Mouse (Mus musculus) leukemia stem cell, adult 10-12 weeks (primary cell): ENCODE measurements around the gene Tango6. TPM values are rescaled to one million over a fixed set of nuclear protein-coding genes. Genes with fewer than 3 reads are reported as not detected.

Source experiments
- polyA plus RNA-seq: library from polyadenylated mRNA; stranded (reverse); fragments of >175 nt; gene quantifications from 2 replicates; pipeline ENCODE4 v1.2.3, GENCODE M21; 2012; ENCODE audit warnings: low replicate concordance

Gene Tango6
- 1.0 and 1.2 TPM in 2 replicates for polyA plus RNA-seq

DNA sequence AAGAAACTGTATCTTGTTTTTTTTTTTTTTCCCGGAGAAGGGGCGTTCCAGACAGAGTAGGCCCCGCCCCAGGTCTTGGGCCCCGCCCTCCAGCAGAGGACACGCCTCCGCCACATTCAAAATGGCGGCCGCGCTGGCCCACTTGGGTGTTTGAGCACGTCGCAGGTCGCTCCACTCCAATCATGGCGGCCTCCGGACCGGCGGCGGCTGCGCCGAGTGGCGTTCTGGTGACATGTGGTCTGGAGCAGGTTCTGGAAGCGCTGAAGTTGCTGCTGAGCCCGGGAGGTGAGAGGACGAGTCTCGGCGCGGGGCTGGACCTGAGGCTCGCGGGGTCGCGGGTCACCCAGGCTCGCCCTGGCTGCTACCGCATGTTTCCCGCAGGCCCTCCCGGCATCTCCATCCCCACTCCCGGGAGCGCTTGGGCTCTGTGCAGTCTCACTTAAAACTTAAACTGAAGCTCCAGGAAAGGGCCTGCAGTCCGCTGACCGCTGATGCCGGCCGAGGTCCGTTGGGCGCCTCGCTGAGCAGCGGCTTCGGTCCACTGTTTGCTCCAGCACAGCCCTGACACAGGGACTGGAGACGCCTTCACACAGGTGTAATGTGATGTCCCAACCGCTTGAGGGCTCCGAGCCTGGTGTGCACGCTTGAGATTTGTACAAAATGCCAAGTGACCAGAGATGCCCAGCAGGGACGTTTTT is at the start of gene Tango6:
Gene Tango6 (plus strand): TSS at position 98 of the 698 bp plus-strand sequence.

GRCm38 (mm10) chr8:106870051-106870450 is 187.2 kb downstream of the Tango6 start, which contains the start of gene Has3:
Gene Has3, plus strand, starts transcription at chr8:106870242.

DNA sequence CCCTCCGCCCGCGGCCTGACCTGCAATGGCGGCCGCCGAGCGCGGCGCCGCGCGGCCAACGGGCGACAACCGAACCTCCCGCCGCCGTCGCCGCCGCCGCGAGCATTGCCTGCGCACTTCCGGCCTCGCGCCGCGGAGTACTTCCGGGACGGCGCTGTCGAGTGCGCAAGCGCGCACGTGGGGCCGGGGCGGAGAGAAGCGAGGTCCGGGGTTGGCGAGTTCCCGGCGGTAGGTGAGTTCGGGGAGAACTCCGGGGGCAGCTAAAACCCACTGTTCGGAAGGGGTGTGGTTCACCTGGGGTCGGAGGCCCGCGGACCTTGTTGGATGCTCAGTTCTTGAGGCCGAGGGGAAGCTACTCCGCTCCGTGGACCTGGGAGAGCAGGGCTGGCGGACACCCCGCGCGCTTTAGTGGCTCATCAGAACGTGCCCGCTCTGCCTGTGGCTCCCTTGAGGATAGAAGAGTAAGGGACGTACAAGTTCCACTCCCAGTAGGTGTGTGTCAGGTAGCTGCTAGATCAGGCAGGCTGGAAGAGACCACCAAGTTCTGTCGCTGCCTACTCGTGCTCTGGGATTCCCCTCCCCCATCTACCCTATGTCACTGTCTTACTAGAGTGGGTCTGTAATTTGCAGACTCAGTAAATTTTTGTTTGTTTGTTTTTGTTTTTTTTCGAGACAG is 210.8 kb downstream of the Tango6 start, which contains the start of gene Utp4:
Gene Utp4 (plus strand): TSS at position 156 of the 676 bp plus-strand sequence.

Other genes starting within 250 kb of the Tango6 start
- not detected in 2 replicates for gene 6030452D12Rik, start 182.5 kb upstream of the Tango6 start, polyA plus RNA-seq
- 0.18 TPM in 1 of 2 replicates, not detected in the other for gene Cdh3, start 172.2 kb upstream of the Tango6 start, polyA plus RNA-seq
- gene Gm10073, start 109.6 kb upstream of the Tango6 start, polyA plus RNA-seq, result 2.4 and 20.7 TPM in 2 replicates
- 0.33 and 0.51 TPM in 2 replicates for gene Cdh1, start 79.7 kb upstream of the Tango6 start, polyA plus RNA-seq
- gene Has3, start 187.2 kb downstream of the Tango6 start, polyA plus RNA-seq, result not detected in 2 replicates
- gene Utp4, start 210.6 kb downstream of the Tango6 start, polyA plus RNA-seq, result 7.8 and 14.4 TPM in 2 replicates